Mouse (Mus musculus) lung, postnatal 0 days (tissue): ENCODE measurements around the gene Ptprcap.

Experiments used
- CTCF ChIP-seq: IDR thresholded peaks from 2 replicates; pipeline ENCODE4 v1.5.1; 2016; ENCODE audit warnings: antibody characterized with exemption, mild to moderate bottlenecking
- EP300 ChIP-seq: IDR thresholded peaks from 2 replicates; pipeline ENCODE4 v1.6.1; 2016; ENCODE audit warnings: antibody characterized with exemption, mild to moderate bottlenecking, control low read depth

- no peak for TF ChIP-seq CTCF
- TF ChIP-seq EP300: no peak
These were observed 40.8 kb downstream of the Ptprcap start for GRCm38 (mm10) chr19:4194021-4194724.
